Mouse (Mus musculus) heart, adult 18-20 months (tissue): ENCODE results near the gene Adra2b. TPM values are rescaled to one million over a fixed set of nuclear protein-coding genes. Genes with fewer than 3 reads are reported as not detected.

Source experiments
- DNase-seq, 2 experiments: peaks; one replicate each; pipeline ENCODE4 v3.0.0; 2021 to 2022; ENCODE audit warnings: mixed read lengths in 1 of 2
- total RNA-seq, 2 experiments: library from RNA; stranded (reverse); gene quantifications; 2 replicates each; pipeline ENCODE4 v1.2.3; 2021

Gene Adra2b
- total RNA-seq, 2 experiments from 2014 or later: 0.72 to 0.77 TPM

DNA sequence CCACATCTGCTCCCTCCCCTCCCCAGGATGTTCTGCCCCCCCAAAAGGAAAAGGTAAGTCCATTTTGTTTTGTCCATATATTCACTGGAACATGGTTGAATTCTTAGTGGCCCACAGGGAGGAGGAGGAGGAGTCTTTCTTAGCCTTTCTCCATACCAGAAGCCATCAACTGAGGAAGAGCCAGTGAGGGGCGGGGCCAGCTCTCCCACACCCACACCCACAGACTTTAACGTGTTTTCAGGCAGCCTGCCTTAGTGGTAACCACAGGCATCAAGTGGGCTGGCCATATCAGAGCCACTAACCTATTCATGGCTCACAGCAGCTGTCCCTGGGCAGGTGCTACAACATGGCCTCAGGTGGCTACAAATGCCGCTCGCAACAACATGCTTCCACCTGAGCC, 24.2 kb upstream of the Adra2b start:
- DNase-seq: no peak

DNA sequence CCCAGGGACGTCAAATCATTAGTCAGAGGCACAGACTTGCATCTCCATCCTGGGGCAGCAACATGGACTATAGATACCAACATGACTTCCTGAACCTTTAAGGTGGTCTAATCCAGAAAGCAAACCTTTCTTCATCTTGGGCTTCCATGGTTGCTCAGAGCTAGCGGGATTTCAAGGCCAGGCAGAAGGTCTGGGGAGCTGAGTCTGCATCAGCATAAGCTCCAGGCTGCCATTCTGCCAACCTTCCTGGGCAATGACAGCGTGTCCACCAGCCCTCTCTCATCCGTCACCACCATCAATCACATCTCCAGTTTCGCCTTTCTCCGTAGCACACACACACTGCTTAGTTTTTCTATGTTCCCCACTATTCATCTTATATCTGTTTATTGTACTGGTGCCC, 23.7 kb upstream of the Adra2b start:
- no peak for DNase-seq

DNA sequence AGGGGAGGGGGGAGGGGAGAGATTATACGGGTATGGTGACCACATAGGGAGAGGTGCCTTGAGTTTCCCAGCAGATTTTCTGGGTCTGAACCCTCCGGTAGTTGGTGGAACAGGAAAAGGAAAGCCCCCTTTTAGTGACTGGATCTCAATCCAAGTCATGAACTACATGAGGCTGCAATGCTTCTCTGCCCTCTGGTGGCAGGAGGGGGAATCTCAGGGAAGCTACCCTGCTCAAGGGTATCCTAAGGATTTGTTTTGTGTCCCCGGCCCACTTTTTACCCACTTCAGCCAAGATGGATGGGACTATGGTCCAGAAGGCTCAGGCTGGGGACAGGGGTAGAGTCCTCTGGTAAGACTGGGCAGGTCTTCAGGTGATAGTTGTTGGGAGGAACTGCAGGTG, 21.8 kb upstream of the Adra2b start:
- DNase-seq: peak; percentile 39 to 80

DNA sequence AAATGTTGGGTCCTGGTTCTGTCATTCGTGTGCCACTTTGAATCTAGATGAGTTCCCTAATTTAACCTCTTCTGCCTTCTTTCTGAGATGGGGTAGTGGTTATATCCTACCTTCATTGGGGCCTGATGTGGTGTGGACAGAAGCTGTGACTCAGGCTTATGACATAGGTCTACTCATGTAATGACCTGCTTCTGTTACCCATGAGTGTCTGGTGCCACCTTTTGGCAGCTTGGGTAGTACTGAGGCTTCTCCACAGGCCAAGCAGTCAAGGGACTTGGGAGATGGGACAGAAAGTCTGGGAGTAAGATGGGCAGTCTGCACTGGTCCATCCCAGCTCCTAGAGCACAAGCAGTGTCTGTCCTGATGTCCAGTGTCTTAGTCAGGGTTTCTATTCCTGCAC, 16.7 kb upstream of the Adra2b start:
- DNase-seq: no peak

DNA sequence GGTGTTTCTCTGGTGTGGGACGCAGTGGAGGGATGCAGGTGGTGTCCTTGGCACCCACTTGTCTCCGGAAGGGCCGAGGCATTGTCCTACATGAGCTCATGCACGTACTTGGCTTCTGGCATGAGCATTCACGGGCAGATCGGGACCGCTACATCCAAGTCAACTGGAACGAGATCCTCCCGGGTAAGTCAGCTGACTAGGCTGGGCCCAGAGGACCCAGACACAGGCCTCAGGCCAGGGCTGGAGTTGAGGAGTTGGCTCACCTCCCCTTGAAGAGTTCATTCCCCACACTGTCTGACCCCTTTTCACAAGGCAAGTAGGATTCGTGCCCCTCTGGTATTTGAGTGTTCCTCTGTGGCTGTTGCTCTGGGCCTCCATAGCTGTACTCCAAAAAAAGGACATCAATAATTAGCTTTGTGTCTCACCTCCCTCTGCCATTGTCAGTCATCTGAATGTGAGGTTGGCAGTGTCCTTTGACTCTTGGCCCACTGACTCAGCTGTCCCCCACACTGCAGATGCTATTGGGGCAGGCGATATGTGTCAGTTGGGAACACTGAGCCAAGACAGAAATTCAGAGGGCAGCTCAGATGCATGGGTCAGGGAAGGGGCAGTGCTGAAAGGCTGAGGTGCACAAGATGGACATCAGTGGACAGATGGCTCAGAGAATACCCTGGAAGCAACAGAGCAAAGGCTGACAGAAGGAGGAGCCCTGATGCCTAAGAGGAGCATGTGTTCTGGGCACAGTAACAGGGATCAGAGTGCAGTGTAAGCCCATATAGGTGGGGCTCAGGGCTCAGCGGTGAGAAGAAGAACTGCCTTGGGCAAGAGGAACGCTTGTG, 15.6 kb upstream of the Adra2b start:
- DNase-seq: no peak

DNA sequence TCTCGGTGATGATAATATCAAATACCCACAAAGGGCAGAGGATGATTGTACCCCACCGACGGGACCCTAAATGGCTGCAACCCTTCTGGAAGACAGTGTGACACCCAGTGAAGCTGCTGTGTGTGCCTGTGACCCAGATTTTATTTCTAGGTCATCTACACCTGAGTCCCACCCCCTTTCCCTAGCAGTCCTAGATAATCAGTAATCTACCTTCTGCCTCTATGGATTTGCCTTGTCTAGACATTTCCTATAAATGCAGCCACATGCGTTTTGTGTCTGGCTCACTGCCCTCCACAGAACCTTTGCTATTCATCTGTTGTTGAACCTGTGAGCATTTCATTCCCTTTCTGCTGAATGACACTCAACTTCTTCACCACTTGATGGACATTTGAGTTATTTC, 9.1 kb upstream of the Adra2b start:
- no peak for DNase-seq

DNA sequence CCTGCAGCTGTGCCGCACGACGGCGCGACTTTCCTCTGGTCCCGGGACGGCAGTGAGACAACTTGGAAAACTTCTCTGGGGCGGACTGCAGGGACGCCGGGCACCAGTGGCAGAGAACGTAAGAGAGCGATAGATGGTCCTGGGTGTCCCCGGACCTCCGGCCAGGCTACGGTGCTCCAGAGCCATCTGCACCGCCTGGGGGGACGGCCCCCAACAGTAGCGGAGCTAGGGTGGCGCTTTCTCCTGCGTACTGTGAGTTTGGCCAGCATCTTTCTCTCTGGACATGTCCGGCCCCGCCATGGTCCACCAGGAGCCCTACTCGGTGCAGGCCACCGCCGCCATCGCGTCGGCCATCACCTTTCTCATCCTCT, 259 bp downstream of the Adra2b start:
- DNase-seq: no peak

DNA sequence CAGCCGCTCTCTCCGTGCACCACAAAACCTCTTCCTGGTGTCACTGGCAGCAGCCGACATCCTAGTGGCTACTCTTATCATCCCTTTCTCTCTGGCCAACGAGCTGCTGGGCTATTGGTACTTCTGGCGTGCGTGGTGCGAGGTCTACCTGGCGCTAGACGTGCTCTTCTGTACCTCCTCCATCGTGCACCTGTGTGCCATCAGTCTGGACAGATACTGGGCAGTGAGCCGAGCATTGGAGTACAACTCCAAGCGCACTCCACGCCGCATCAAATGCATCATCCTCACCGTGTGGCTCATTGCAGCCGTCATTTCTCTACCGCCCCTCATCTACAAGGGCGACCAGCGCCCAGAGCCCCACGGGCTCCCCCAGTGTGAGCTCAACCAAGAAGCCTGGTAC, 688 bp downstream of the Adra2b start:
- DNase-seq: no peak

DNA sequence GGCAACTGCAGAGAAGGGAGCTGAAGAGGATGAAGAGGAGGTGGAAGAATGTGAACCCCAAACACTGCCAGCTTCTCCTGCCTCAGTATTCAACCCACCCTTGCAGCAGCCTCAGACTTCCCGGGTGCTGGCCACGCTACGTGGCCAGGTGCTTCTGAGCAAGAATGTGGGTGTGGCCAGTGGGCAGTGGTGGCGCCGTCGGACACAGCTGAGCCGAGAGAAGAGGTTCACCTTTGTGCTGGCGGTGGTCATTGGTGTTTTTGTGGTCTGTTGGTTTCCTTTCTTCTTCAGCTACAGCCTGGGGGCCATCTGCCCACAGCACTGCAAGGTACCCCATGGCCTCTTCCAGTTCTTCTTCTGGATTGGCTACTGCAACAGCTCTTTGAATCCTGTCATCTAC, 1.4 kb downstream of the Adra2b start:
- DNase-seq: no peak

DNA sequence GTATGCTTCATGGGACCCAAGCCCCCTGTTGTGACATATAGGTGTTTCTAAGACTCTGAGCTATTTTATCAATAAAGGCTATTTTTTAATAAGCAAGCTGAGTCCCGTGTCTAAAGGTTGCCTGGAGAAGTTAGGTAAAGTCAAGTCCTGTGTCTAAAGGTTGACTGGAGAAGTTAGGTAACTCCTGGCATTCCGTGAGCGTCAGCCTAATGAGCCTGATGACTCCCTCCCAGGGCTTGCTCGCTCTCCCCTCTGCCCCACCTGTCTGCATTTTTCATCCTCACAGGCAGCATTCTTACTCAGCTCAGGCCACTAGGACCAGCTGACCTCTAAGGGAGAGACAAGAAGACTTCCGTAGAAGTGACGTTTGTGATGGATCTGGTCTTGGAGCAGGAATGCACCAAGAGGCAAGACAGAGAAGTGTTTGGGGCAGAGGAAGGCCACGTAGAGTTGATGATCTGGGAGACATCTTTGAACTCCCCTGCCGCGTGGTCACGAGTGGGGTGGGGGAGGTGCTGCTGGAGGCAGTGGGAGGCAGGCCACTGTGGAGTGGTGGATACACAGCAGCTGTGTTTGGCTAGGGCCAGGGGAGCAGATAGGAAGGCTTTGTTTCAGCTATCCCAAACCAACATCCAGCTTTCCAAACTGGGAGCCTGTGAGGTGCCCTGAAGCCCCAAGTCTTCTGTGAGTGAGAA, 4.3 kb downstream of the Adra2b start:
- DNase-seq: no peak

DNA sequence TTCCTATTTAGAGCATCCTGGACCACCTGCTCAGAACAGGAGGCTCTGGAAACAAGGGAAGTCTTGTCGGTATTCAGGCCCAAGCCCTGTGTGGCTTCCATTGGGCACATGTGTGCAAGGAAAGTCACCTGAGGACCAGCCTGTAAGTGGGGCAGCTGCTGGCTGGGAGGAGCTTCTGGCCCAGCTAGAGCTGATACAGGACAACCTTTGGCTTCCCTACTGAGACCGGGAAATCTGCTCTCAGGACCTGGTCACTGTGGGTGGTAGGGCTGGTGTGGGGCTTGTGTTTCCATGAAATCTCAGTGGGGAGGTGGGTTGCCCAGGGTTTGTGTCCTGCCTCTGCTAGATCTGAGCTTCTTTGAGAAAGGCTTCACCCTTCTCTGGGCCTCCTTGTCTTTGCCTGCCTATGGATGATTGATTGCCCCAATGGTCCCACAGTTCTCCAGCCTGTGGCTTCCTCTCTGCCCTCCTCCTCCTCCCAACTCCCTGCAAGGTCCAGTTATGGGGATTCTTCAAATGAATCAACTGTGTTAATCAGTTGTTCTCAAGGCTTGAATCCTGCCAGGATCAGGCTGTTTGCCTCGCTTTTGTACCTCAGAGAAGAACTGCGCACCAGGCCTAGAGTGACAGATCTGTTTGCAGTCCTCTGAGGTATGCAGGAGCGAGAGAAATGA, 6.8 kb downstream of the Adra2b start:
- DNase-seq: no peak

DNA sequence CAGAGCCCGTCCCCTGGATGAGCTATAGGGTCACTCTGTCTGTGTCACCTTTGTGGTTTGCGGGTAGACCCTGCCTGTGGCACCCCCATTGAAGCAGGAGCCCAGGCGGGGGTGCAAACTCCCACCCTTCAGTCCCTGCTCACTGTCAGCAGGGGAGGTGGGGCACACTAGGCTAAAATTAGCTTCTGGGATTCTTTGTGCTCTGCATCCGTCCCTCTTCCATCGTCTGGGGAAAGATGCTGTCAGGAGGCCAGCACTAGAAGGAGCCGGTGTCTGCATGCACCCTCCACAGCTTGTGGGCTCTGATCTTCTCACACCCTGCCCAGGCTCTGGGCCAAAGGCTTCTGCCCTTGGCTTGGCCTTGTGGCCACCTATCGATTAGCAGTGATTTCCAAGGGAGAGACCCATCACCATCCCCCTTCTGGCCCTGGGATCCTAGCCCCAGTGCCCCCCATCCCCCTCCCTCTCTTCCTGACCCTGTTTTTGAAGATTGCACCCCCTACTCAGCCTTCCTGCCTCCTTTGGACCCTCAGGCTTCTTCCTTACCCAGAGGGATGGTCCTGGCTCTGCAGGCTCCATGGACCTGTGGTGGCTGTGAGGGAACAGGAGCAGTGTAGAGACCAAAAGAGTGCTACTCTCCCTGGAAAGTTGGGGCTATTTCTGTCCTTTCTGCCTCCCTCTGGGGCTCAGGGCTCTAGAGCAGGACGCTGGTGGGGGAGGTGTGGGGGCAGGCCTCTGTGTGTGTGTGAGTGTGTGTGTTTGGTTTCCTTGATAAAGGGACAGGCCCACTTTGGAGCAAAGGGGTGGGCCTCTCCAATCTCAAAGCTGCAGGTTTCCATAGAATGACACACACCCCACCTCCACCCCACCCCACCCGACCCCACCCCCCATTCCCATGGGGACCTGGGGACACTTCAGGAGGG, 7.8 kb downstream of the Adra2b start:
- DNase-seq: no peak

DNA sequence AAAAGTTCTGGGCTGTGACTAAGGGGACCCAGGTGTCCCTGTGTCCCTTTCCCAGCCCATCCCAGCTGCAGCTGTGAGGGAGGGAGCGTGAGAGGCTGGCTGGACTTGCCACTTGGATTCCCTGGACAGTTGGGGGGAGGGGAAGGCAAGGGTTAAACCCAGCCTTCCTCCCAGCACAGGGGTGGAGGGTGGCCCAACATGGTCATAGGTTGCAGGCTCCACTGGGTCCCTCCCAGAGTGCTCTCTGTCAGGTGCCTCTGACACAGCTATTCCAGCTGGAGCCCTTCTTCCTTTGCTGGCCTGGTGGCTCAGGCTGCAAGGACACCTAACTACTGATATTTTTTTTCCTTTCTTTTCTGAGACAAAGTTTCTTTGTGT, 8.5 kb downstream of the Adra2b start:
- no peak for DNase-seq

DNA sequence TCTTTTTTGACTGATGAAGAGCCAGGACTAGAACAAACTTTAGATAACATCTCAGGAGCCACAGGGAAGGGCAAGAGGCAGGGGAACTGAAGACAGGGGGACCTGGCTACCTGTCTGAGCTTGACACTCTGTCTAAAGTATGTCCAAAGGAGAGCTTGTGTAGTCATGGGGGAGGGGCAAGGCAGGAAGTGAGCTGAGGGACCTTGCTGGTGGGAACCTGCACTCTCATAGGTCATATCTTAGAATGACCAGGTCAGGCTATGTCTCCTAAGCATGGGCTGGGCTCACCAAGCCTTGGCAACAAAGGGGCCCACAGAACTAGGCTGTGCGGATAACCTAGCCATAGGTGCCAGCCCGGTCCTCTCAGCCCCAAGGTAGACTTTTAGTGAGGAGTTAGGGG, 9.1 kb downstream of the Adra2b start:
- no peak for DNase-seq

DNA sequence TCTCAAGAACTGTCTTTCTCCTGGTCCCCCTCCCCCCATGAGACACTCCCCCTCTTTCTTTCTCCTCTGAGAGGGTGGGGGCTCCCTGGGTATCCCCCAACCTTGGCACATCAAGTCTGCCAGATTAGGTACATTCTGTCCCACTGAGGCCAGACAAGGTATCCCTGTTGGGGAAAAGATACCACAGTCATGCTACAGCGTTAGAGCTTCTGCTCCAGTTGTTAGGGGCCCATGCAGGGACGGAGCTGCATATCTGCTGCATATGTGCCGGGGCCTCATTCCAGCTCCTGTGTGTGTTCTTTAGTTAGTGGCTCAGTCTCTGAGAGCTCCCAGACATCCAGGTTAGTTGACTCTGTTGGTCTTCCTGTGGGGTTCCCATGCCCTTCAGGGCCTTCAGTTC, 11.1 kb downstream of the Adra2b start:
- no peak for DNase-seq

DNA sequence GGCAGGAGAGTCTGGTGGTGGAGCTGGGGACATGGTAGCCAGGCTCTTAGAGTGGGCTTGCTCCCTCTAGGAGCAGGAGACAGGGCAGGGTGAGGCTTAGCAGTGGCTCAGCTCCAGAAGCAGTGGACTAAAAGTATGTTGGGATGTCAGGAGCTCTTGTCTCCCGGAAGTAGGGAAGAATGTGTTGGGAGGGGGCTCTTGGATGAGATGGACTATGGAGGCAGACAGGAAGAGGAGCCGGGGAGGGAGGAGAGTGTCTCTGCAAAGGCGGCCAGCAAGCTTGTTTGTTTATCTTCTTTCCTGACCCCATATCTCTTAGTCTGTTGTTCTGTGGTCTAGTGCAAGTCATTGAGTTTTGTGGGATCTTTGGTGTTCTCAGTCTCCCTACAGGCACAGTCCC, 12.1 kb downstream of the Adra2b start:
- DNase-seq: no peak

DNA sequence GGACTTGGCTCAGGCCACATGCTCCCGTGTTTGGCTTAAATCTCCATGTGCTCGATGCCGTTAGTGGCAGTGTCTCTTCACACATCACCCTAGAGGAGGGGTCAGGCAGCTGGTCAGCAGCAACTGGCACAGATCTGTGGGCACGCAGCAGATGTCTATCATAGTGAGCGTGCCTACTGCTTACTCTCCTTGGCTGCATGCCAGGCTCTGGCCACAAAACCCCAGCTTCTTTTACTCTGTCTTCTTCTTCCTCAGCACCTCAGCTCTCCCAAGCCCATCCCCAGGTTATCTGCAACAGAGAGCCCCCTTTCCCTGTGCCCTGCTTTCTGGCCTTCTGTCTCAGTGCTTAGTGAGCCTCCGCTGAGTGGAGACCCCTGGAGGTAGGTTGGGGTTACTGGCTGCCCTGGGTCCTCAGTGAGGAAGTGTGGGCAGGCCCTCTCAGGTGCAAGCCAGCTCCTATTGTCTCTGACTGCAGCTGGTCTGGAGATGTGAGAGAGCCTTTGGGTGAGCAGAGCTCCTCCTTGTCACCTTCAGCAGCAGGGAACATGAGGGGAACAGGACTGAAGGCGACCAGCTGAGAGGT, 12.8 kb downstream of the Adra2b start:
- DNase-seq: no peak

DNA sequence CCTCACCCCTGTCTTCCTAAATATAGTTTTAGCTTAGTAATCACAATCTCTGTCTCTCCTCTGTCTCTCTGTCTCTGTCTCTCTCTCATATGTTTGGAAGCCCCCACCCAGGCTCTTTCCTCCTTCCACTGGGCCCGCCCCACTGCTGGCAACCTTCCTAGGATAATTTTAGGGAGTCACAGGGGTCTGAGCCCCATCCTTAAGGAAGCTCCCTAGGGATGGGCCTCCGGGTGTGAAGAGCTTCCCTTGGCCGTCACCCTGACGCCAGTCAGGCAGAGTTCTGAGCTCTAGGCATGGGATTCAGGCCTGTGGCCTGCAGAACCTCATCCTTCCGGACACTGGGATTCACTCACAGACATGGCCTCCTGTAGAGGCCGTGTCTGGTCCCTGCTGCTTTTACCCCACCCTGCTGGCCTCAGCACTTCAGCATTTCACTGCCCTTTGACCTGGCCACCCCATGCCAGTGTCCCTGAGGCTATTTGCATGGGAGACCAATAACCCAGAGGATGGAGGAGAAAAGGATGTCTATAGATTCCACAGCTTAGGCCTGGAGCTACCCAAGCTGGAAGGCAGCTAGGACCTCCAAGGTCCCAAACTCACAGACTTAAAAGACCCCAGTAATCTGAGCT, 13.5 kb downstream of the Adra2b start:
- DNase-seq: no peak

DNA sequence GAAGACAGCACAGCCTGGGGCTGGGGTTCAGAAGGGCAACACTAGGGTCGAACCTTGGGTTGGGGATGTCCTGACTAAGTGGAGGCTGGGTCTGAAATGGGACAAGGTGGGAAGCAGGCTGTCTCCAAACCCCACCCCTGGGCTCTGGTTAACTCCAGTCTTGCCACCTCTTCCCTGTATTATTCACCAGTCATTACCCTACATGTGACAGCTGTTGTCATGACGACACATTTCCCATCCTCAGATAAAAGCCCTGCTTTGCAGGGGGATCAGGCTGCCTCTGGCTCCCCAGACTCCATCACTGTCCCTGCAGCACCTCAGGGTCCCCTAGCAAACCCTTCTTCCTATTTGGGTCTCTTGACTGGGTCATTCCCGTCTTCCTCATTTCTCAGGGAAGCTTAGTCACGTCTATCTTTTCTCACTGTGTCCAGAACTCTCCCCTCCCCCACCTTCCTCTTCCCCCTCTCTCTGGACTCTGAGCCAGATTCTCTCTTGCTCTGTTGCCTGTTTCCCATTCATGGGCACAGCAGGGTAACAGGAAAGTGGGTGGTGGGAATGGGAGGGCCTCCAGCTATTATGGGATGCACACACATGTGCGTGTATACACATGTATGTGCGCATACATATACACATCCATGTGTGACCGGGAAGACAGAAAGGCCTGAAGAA, 15.1 kb downstream of the Adra2b start:
- no peak for DNase-seq

DNA sequence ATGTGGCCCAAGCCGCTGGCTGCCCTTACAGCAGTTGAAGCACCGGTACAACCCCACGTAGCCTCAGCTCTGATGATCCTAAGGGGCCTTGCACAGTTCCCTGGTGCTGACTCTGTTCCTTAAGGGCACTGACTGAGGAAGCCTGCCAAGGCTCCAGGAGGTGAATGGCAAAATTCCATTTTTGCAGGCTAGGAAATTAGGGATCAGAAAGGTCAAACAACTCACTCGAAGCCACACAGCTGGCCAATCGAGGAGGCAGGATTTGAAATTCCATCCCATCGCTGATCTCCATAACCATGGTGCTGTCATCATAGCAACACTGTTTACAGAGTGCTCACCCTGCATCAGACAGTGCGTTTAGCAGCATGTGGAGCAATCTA, 15.6 kb downstream of the Adra2b start:
- DNase-seq: no peak

DNA sequence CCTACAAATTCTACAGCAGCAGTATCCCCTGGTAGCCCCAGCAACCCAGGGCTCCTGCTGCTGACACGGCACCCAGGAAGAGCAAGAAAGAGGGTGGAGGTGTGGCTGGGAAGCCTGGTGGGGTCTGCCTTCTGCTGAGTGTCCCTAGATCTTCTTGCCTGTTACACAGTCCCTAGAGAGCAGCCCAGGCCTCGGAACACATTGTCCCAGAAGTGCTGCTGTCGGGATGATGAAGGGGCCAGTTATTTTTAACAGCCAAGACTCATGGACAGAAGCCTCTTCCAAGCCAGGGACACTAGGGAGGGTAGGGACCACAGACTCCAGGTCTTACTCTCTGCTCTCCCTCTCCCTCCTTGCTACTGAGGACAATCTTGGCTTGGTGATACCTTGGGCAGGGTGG, 16.2 kb downstream of the Adra2b start:
- peak; percentile 33 to 65 for DNase-seq
